Mouse (Mus musculus): Measurements from ENCODE around the gene Camk1g. TPM values are rescaled to one million over a fixed set of nuclear protein-coding genes. Genes with fewer than 3 reads are reported as not detected.

Gene Camk1g
- polyA plus RNA-seq, 1 experiment: 0.54 TPM

DNA sequence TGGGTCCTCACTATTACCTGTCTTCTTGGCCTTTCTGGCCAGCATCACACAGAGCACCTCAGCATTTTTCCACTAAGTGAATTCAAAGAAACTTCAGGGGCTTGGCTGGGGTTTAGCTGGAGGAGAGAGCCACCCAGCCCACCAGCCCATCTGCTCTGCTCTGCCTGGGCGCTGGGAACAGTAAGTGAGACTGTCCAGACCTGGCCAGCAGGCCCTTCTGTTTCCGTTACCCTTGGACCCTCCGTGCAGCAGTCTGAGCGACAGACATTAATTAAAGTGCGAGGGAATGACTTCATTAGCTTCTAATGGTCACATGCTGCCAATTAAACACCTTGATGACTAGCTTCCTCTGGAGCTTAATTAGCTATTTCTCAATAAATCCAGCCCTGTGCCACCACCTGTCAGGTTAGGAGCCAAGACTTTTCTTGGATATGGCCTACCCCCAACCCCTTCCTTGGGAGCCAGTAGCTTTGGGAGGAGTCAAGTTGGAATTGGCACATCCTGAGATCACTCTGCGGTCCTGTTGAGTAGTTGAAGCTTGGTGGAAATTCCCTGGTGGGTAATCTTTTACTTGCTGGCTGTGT, 36.1 kb upstream of the Camk1g start:
- TF ChIP-seq CTCF (IDR thresholded peaks at IDR 0.05; ENCODE audit: low read depth, low read length): no peak
- TF ChIP-seq EP300 (IDR thresholded peaks at IDR 0.05; ENCODE audit: insufficient read depth, low read depth, low read length): no peak
- no peak for TF ChIP-seq POLR2A (IDR thresholded peaks at IDR 0.05; ENCODE audit: insufficient read depth, low read length)
- no peaks in the 10 kb centered on the region for H3K9me3 ChIP-seq (replicated peaks; ENCODE audit: control insufficient read depth, insufficient read depth, low read length, poor library complexity, severe bottlenecking)
- no peak overlapping the region for H3K4me3 ChIP-seq (ENCODE audit: low read depth, low read length)
- no peaks in the 10 kb centered on the region for H3K4me1 ChIP-seq (ENCODE audit: control insufficient read depth, insufficient read depth, low read length)
- no peaks in the 10 kb centered on the region for H3K27me3 ChIP-seq (ENCODE audit: control insufficient read depth, insufficient read depth, low read length, poor library complexity, severe bottlenecking)
- H3K27ac ChIP-seq (ENCODE audit: insufficient read depth, low read length): no peak overlapping the region
- no peak overlapping the region for H3K9ac ChIP-seq (ENCODE audit: low read depth, poor library complexity, severe bottlenecking)
- no peaks in the 10 kb centered on the region for H3K36me3 ChIP-seq (ENCODE audit: control insufficient read depth, insufficient read depth, low read length, poor library complexity, severe bottlenecking)

DNA sequence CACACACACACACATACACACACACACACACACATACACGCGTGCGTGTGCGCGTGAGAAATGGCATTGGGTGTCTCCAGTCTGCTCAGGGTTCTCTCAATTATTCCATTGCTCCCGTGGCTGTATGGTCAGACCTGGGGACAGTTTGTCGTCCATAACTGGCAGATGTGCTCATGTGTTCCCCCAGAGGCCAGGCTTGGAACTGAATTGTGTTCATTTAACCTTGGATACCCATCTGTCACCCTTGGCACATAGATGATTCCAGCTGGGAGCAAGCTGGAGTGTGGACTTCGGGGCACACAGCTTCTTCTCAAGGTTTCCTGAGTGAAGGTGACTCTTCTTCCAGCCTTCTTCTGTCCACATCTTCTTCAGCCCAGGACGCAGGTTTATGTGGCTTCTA, 31.6 kb upstream of the Camk1g start:
- Histone ChIP-seq H3K9ac (ENCODE audit: low read depth, poor library complexity, severe bottlenecking) (no peak overlapping the region), H3K4me3 (ENCODE audit: low read depth, low read length) (no peak overlapping the region), H3K9me3 (replicated peaks; ENCODE audit: control insufficient read depth, insufficient read depth, low read length, poor library complexity, severe bottlenecking) (no peaks in the 10 kb centered on the region), H3K27ac (ENCODE audit: insufficient read depth, low read length) (no peak overlapping the region), H3K27me3 (ENCODE audit: control insufficient read depth, insufficient read depth, low read length, poor library complexity, severe bottlenecking) (no peaks in the 10 kb centered on the region), H3K4me1 (ENCODE audit: control insufficient read depth, insufficient read depth, low read length) (no peaks in the 10 kb centered on the region), H3K36me3 (ENCODE audit: control insufficient read depth, insufficient read depth, low read length, poor library complexity, severe bottlenecking) (no peaks in the 10 kb centered on the region)
- TF ChIP-seq EP300 (IDR thresholded peaks at IDR 0.05; ENCODE audit: insufficient read depth, low read depth, low read length): no peak
- no peak for TF ChIP-seq CTCF (IDR thresholded peaks at IDR 0.05; ENCODE audit: low read depth, low read length)
- no peak for TF ChIP-seq POLR2A (IDR thresholded peaks at IDR 0.05; ENCODE audit: insufficient read depth, low read length)

DNA sequence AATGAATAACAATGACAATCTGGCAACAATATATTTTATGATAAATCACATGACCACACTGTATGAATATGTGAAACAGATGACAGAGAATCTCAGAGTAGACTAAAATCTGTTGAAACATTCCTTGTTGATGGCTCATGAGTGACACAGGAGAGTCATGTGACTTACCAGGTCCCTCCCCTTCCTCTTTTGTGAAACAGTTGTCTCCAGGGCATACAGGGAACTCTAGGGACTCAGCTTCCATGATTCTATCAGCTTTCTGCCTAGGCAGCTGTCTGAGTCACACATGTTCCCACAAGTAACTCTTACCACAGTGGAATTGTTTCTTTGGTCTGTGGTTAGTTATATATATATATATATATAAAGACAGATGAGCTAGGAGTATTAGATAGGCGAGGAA, 30.2 kb upstream of the Camk1g start:
- no peaks in the 10 kb centered on the region for H3K36me3 ChIP-seq (ENCODE audit: control insufficient read depth, insufficient read depth, low read length, poor library complexity, severe bottlenecking)
- H3K4me1 ChIP-seq (ENCODE audit: control insufficient read depth, insufficient read depth, low read length): no peaks in the 10 kb centered on the region
- H3K27ac ChIP-seq (ENCODE audit: insufficient read depth, low read length): no peak overlapping the region
- H3K27me3 ChIP-seq (ENCODE audit: control insufficient read depth, insufficient read depth, low read length, poor library complexity, severe bottlenecking): no peaks in the 10 kb centered on the region
- no peaks in the 10 kb centered on the region for H3K9me3 ChIP-seq (replicated peaks; ENCODE audit: control insufficient read depth, insufficient read depth, low read length, poor library complexity, severe bottlenecking)
- H3K4me3 ChIP-seq (ENCODE audit: low read depth, low read length): no peak overlapping the region
- TF ChIP-seq EP300 (IDR thresholded peaks at IDR 0.05; ENCODE audit: insufficient read depth, low read depth, low read length) (no peak), CTCF (IDR thresholded peaks at IDR 0.05; ENCODE audit: low read depth, low read length) (no peak), POLR2A (IDR thresholded peaks at IDR 0.05; ENCODE audit: insufficient read depth, low read length) (no peak)
- no peak overlapping the region for H3K9ac ChIP-seq (ENCODE audit: low read depth, poor library complexity, severe bottlenecking)

DNA sequence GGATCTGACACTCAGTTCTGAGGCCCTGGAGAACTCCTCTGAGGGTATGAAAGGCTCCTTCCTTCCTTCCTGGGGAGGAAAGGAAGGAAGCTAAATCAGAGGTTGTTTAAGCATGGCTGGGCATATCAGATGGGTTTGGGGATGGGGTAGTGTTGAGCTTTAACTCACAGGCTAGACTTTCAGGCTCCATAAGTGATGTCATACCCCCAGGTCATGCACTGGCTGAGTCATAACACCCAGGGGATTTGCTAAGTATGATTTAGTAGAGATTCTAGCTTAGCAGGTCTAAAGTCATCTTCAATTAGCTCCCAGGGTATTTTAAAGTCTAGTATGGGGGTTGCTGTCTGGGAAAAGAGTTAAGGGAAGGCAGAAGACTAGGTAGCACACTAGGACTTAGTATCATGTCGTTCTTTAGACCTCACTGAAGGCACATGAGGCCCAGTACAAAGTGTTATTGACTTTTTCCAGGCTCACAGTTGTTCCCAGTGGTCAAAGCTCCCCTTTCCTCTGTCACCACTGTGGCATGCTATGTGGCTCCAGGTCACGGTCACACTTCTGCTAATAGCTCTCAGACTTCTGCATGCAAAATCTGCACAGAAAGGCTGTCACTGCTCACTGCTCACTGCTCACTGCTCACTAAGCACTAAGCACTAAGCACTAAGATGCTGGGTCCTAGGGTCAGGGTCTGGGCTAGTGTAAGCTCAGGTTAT, 28.8 kb upstream of the Camk1g start:
- no peaks in the 10 kb centered on the region for H3K36me3 ChIP-seq (ENCODE audit: control insufficient read depth, insufficient read depth, low read length, poor library complexity, severe bottlenecking)
- no peak overlapping the region for H3K9ac ChIP-seq (ENCODE audit: low read depth, poor library complexity, severe bottlenecking)
- H3K27me3 ChIP-seq (ENCODE audit: control insufficient read depth, insufficient read depth, low read length, poor library complexity, severe bottlenecking): no peaks in the 10 kb centered on the region
- no peaks in the 10 kb centered on the region for H3K9me3 ChIP-seq (replicated peaks; ENCODE audit: control insufficient read depth, insufficient read depth, low read length, poor library complexity, severe bottlenecking)
- H3K4me1 ChIP-seq (ENCODE audit: control insufficient read depth, insufficient read depth, low read length): no peaks in the 10 kb centered on the region
- H3K27ac ChIP-seq (ENCODE audit: insufficient read depth, low read length): no peak overlapping the region
- no peak overlapping the region for H3K4me3 ChIP-seq (ENCODE audit: low read depth, low read length)
- no peak for TF ChIP-seq EP300 (IDR thresholded peaks at IDR 0.05; ENCODE audit: insufficient read depth, low read depth, low read length)

DNA sequence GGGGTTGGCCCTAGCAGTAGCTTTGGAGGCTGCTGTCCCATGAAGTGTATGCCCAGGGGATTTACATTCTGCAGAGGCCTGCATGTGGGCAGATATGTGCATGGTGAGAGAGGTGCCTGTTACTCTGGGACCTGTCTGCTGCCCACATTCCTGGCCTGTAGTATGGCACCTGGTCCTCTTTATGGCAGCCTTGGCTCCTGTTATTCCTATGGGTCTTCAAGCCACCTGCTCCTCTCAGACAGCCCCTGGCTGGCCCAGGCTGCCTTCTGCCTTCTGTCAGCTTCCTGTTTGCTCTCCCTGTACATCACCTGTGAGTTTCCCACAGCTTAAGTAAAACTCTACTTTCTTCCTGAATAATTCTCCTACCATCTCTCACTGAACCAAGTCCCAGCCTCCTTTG, 27.0 kb upstream of the Camk1g start:
- Histone ChIP-seq H3K4me3 (ENCODE audit: low read depth, low read length) (no peak overlapping the region), H3K27ac (ENCODE audit: insufficient read depth, low read length) (no peak overlapping the region), H3K36me3 (ENCODE audit: control insufficient read depth, insufficient read depth, low read length, poor library complexity, severe bottlenecking) (no peaks in the 10 kb centered on the region), H3K9me3 (replicated peaks; ENCODE audit: control insufficient read depth, insufficient read depth, low read length, poor library complexity, severe bottlenecking) (no peaks in the 10 kb centered on the region), H3K27me3 (ENCODE audit: control insufficient read depth, insufficient read depth, low read length, poor library complexity, severe bottlenecking) (no peaks in the 10 kb centered on the region), H3K4me1 (ENCODE audit: control insufficient read depth, insufficient read depth, low read length) (no peaks in the 10 kb centered on the region), H3K9ac (ENCODE audit: low read depth, poor library complexity, severe bottlenecking) (no peak overlapping the region)
- TF ChIP-seq CTCF (IDR thresholded peaks at IDR 0.05; ENCODE audit: low read depth, low read length) (no peak), EP300 (IDR thresholded peaks at IDR 0.05; ENCODE audit: insufficient read depth, low read depth, low read length) (no peak), POLR2A (IDR thresholded peaks at IDR 0.05; ENCODE audit: insufficient read depth, low read length) (no peak)

DNA sequence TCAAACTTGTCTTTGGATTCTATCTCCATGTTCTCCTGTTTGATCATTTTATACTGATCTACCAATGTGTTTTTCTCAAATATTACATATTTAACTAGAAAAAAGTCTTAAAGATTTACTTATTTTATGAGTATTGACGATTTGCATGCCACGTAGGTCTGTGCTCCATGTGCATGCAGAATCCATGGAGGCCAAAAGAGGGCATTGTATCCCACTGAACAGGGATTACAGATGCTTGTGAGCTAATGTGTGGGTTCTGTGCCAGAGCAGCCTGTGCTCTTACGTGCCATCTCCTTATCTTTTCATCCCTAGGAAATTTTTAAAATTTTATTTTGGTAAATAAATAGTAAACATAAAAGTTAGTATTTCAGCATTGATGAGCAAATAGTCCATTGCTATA, 22.2 kb upstream of the Camk1g start:
- no peaks in the 10 kb centered on the region for H3K4me1 ChIP-seq (ENCODE audit: control insufficient read depth, insufficient read depth, low read length)
- no peak overlapping the region for H3K27ac ChIP-seq (ENCODE audit: insufficient read depth, low read length)
- no peaks in the 10 kb centered on the region for H3K9me3 ChIP-seq (replicated peaks; ENCODE audit: control insufficient read depth, insufficient read depth, low read length, poor library complexity, severe bottlenecking)
- H3K36me3 ChIP-seq (ENCODE audit: control insufficient read depth, insufficient read depth, low read length, poor library complexity, severe bottlenecking): no peaks in the 10 kb centered on the region
- H3K4me3 ChIP-seq (ENCODE audit: low read depth, low read length): no peak overlapping the region
- TF ChIP-seq EP300 (IDR thresholded peaks at IDR 0.05; ENCODE audit: insufficient read depth, low read depth, low read length): no peak
- TF ChIP-seq POLR2A (IDR thresholded peaks at IDR 0.05; ENCODE audit: insufficient read depth, low read length): no peak
- no peak overlapping the region for H3K9ac ChIP-seq (ENCODE audit: low read depth, poor library complexity, severe bottlenecking)
- H3K27me3 ChIP-seq (ENCODE audit: control insufficient read depth, insufficient read depth, low read length, poor library complexity, severe bottlenecking): no peaks in the 10 kb centered on the region
